8 mouse cellular contexts compared by ENCODE assay signal in the genomic region with DNA sequence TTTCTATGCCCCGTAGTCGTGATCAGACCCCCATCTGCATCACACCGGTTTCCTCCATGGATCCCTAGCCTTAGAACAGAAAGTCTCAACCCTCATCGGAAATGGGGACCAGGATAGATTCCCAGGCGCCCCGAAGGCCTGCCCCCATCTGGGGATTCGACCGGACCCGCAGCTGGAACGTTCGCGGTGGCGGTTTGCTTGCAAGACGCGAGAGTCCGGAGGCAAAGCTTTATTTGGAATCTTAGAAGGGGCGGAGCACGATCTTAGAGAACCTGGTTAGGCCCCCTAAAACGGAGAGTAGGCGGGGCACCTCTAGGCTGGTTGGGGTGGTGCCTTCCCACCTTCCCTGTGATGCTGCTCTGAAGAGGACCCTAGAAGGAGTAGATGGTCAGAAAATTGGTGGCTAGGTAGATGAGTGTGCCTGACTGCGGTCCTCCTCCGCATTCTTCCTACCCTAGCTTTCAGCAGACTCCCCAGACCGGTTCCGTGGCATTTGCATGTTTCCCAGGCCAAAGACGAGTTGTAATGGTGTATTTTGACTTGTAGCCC. TPM values are rescaled to one million over a fixed set of nuclear protein-coding genes. Genes with fewer than 3 reads are reported as not detected.
DNase-seq lines count a peak whose midpoint lies in the region; ATAC-seq and TF ChIP-seq lines count a peak whose summit lies in the region.

No protein-coding gene starts in this region.

- H3K4me2 ChIP-seq in hindbrain, embryonic 11.5 days (replicated peaks; ENCODE audit: low read depth, low read length) = peak overlapping the region; percentile 78
- H3K4me2 ChIP-seq in limb, embryonic 14.5 days (replicated peaks; ENCODE audit: low read depth, low read length, severe bottlenecking) = peak overlapping the region; percentile 93
- peak overlapping the region; percentile 80 for H3K4me2 ChIP-seq in midbrain, embryonic 12.5 days (replicated peaks)

- no peaks in the 10 kb centered on the region for H3K27me3 ChIP-seq in hindbrain, embryonic 11.5 days (ENCODE audit: control insufficient read depth, insufficient read depth, low read length)
- no peaks in the 10 kb centered on the region for H3K27me3 ChIP-seq in limb, embryonic 14.5 days (ENCODE audit: control insufficient read depth, insufficient read depth, low read length)
- peaks cover 15% of the 10 kb centered on the region for H3K27me3 ChIP-seq in midbrain, embryonic 12.5 days

- 4% methylated on average over 25 of the region's 25 CpGs for WGBS in hindbrain, embryonic 11.5 days
- WGBS in limb, embryonic 14.5 days = 2% methylated on average over 25 of the region's 25 CpGs
- 3% methylated on average over 25 of the region's 25 CpGs for WGBS in midbrain, embryonic 12.5 days

- in situ Hi-C loops in ES-E14 (cut with MboI; ENCODE audit: low sequenced_read_pairs in 2 of 2, unreplicated experiment in 2 of 2) = no loop called here

- H3K27ac ChIP-seq in ES-E14 (ENCODE audit: insufficient read depth, low read depth, low read length, poor library complexity, severe bottlenecking) = no peak overlapping the region
- no peak overlapping the region for H3K27ac ChIP-seq in embryonic fibroblast, embryonic 13.5 days (ENCODE audit: insufficient read depth, low read length)
- no peak overlapping the region for H3K27ac ChIP-seq in hindbrain, embryonic 11.5 days (ENCODE audit: low read depth, low read length)
- H3K27ac ChIP-seq in limb, embryonic 14.5 days (replicated peaks; ENCODE audit: low read depth, low read length) = no peak overlapping the region
- no peak overlapping the region for H3K27ac ChIP-seq in midbrain, embryonic 12.5 days (replicated peaks)

- no peak for TF ChIP-seq CTCF in embryonic fibroblast, embryonic 13.5 days (IDR thresholded peaks at IDR 0.05; ENCODE audit: borderline replicate concordance, insufficient read depth, low read length)

- no peak for DNase-seq in ES-E14 (ENCODE audit: low read depth, low spot score)
- DNase-seq in adrenal gland, postnatal 25 days = peak; percentile 68
- peak; percentile 43 for DNase-seq in hindbrain, embryonic 11.5 days (ENCODE audit: low spot score)
- DNase-seq in limb, embryonic 14.5 days (ENCODE audit: low spot score) = peak; percentile 40
- no peak for DNase-seq in yolk sac, embryonic 10.5 days (ENCODE audit: low spot score)
- no peak for DNase-seq in gastrocnemius, postnatal 14 days

- no peaks in the 10 kb centered on the region for H3K9me3 ChIP-seq in ES-E14 (ENCODE audit: control insufficient read depth, insufficient read depth, low read depth, low read length)
- no peaks in the 10 kb centered on the region for H3K9me3 ChIP-seq in hindbrain, embryonic 11.5 days (ENCODE audit: control insufficient read depth, low read length)
- no peaks in the 10 kb centered on the region for H3K9me3 ChIP-seq in limb, embryonic 14.5 days (ENCODE audit: control insufficient read depth, low read length)
- no peaks in the 10 kb centered on the region for H3K9me3 ChIP-seq in midbrain, embryonic 12.5 days

- intact Hi-C loops in gastrocnemius, postnatal 14 days (cut with DNase I; ENCODE audit: low total_unique reads) = no loop called here

- H3K4me3 ChIP-seq in ES-E14 (ENCODE audit: insufficient read depth in 1 of 2, low read depth in 1 of 2, low read length in 2 of 2, poor library complexity in 1 of 2, severe bottlenecking in 1 of 2) = peak overlapping the region; percentile 57 to 91
- peak overlapping the region; percentile 71 for H3K4me3 ChIP-seq in embryonic fibroblast, embryonic 13.5 days (ENCODE audit: insufficient read depth, low read length)
- H3K4me3 ChIP-seq in hindbrain, embryonic 11.5 days (ENCODE audit: low read depth, low read length) = peak overlapping the region; percentile 54
- H3K4me3 ChIP-seq in limb, embryonic 14.5 days (replicated peaks; ENCODE audit: low read length) = peak overlapping the region; percentile 67
- peak overlapping the region; percentile 59 for H3K4me3 ChIP-seq in midbrain, embryonic 12.5 days

- peak; percentile 47 for TF ChIP-seq POLR2A in embryonic fibroblast, embryonic 13.5 days (IDR thresholded peaks at IDR 0.05; ENCODE audit: low read depth, low read length)
- no peak for TF ChIP-seq POLR2A in limb, embryonic 14.5 days (IDR thresholded peaks at IDR 0.05; ENCODE audit: borderline replicate concordance, extremely low read depth, insufficient read depth, insufficient read length)

- peak; percentile 39 for ATAC-seq in hindbrain, embryonic 11.5 days (ENCODE audit: low FRiP score)
- 0 out of 2 replicates have a peak, but pooled peaks have one; percentile 18 for ATAC-seq in limb, embryonic 14.5 days (ENCODE audit: low FRiP score, low read depth)
- ATAC-seq in midbrain, embryonic 12.5 days (ENCODE audit: low FRiP score, low read depth) = no peak

- H3K4me1 ChIP-seq in ES-E14 (ENCODE audit: control insufficient read depth in 2 of 2, insufficient read depth in 2 of 2, low read length in 2 of 2, poor library complexity in 1 of 2) = peaks cover 0 to 7% of the 10 kb centered on the region in 2 experiments; a peak in 1 of 4 replicates
- peaks cover 2% of the 10 kb centered on the region for H3K4me1 ChIP-seq in embryonic fibroblast, embryonic 13.5 days (ENCODE audit: control insufficient read depth, insufficient read depth, low read length)
- H3K4me1 ChIP-seq in hindbrain, embryonic 11.5 days (replicated peaks; ENCODE audit: control insufficient read depth, insufficient read depth, low read length) = no peaks in the 10 kb centered on the region; the same call in none of the 2 replicates
- H3K4me1 ChIP-seq in limb, embryonic 14.5 days (ENCODE audit: control insufficient read depth, insufficient read depth, low read length) = peaks cover 3% of the 10 kb centered on the region; the same call in 1 of the 2 replicates
- peaks cover 12% of the 10 kb centered on the region; the same call in 1 of the 2 replicates for H3K4me1 ChIP-seq in midbrain, embryonic 12.5 days

- 0 out of 2 replicates have a peak overlapping the region, but pooled peaks have one; percentile 37 for H3K9ac ChIP-seq in ES-E14 (ENCODE audit: insufficient read depth, low read depth, low read length, poor library complexity, severe bottlenecking)
- H3K9ac ChIP-seq in hindbrain, embryonic 11.5 days (ENCODE audit: low read depth, low read length) = peak overlapping the region; percentile 58
- peak overlapping the region; percentile 65 for H3K9ac ChIP-seq in limb, embryonic 14.5 days (ENCODE audit: low read depth, low read length, severe bottlenecking)
- peak overlapping the region; percentile 66; the same call in 1 of the 2 replicates for H3K9ac ChIP-seq in midbrain, embryonic 12.5 days (replicated peaks)

- no peaks in the 10 kb centered on the region for H3K36me3 ChIP-seq in ES-E14 (ENCODE audit: control insufficient read depth, insufficient read depth, low read length, poor library complexity, severe bottlenecking)
- no peaks in the 10 kb centered on the region for H3K36me3 ChIP-seq in hindbrain, embryonic 11.5 days (ENCODE audit: control insufficient read depth, insufficient read depth, low read length)
- peaks cover 5% of the 10 kb centered on the region; the same call in 1 of the 2 replicates for H3K36me3 ChIP-seq in limb, embryonic 14.5 days (ENCODE audit: control insufficient read depth, insufficient read depth, low read length)
- no peaks in the 10 kb centered on the region for H3K36me3 ChIP-seq in midbrain, embryonic 12.5 days

TF ChIP-seq in ES-E14, 5 proteins besides CTCF, POLR2A, EP300 and RAD21:
- TF ChIP-seq CHD2 (IDR thresholded peaks at IDR 0.05; ENCODE audit: low read depth, low read length) (no peak), ZC3H11A (IDR thresholded peaks at IDR 0.05; ENCODE audit: borderline replicate concordance, low read depth, low read length) (no peak), HCFC1 (IDR thresholded peaks at IDR 0.05; ENCODE audit: borderline replicate concordance, insufficient read depth, low read length) (no peak)

RNA-seq across cellular contexts. Expression of a gene that starts 0.9 kb away (rescaled TPM):
- 7.2 and 9.6 TPM in 2 replicates for total RNA-seq in ES-E14 (2012; rRNA removed)
- 80.3 and 83.9 TPM in 2 replicates for total RNA-seq in adrenal gland, postnatal 25 days (2021)
- polyA plus RNA-seq in embryonic fibroblast, embryonic 13.5 days (2011; ENCODE audit: insufficient read length, low read depth, missing spikeins) = 19.9 and 24.3 TPM in 2 replicates
- 19.1 and 22.2 TPM in 2 replicates for polyA plus RNA-seq in hindbrain, embryonic 11.5 days (2014; fragmentation: Nextera tagmentation; extraction: Ambion mirVana)
- 11.7 and 14.2 TPM in 2 replicates for polyA plus RNA-seq in limb, embryonic 14.5 days (2012; rRNA removed)
- 22.0 and 28.9 TPM in 2 replicates for polyA plus RNA-seq in limb, embryonic 14.5 days (2014; fragmentation: Nextera tagmentation; extraction: Ambion mirVana)
- 19.3 and 25.4 TPM in 2 replicates for polyA plus RNA-seq in midbrain, embryonic 12.5 days (2016; fragmentation: Nextera tagmentation; extraction: Ambion mirVana)
- 1 to 10 TPM; 8.1 to 8.2 TPM for total RNA-seq in gastrocnemius, postnatal 14 days (2021)

RNA-seq across cellular contexts. Expression of a gene that starts 8.0 kb away (rescaled TPM):
- total RNA-seq in ES-E14 (2012; rRNA removed) = 0.05 TPM in 1 of 2 replicates, not detected in the other
- total RNA-seq in adrenal gland, postnatal 25 days (2021) = not detected in 2 replicates
- polyA plus RNA-seq in embryonic fibroblast, embryonic 13.5 days (2011; ENCODE audit: insufficient read length, low read depth, missing spikeins) = not detected in 2 replicates
- polyA plus RNA-seq in hindbrain, embryonic 11.5 days (2014; fragmentation: Nextera tagmentation; extraction: Ambion mirVana) = 0.34 TPM in 1 of 2 replicates, not detected in the other
- polyA plus RNA-seq in limb, embryonic 14.5 days (2012; rRNA removed) = not detected in 2 replicates
- polyA plus RNA-seq in limb, embryonic 14.5 days (2014; fragmentation: Nextera tagmentation; extraction: Ambion mirVana) = 0.01 TPM in 1 of 2 replicates, not detected in the other
- polyA plus RNA-seq in midbrain, embryonic 12.5 days (2016; fragmentation: Nextera tagmentation; extraction: Ambion mirVana) = 0.08 TPM in 1 of 2 replicates, not detected in the other
- not detected for total RNA-seq in gastrocnemius, postnatal 14 days (2021)

RNA-seq across cellular contexts. Expression of a gene that starts 42.0 kb away (rescaled TPM):
- total RNA-seq in ES-E14 (2012; rRNA removed) = 0.11 TPM in 1 of 2 replicates, not detected in the other
- total RNA-seq in adrenal gland, postnatal 25 days (2021) = 0.36 TPM in 1 of 2 replicates, not detected in the other
- polyA plus RNA-seq in embryonic fibroblast, embryonic 13.5 days (2011; ENCODE audit: insufficient read length, low read depth, missing spikeins) = not detected in 2 replicates
- polyA plus RNA-seq in hindbrain, embryonic 11.5 days (2014; fragmentation: Nextera tagmentation; extraction: Ambion mirVana) = not detected in 2 replicates
- polyA plus RNA-seq in limb, embryonic 14.5 days (2012; rRNA removed) = 1.0 and 1.7 TPM in 2 replicates
- polyA plus RNA-seq in limb, embryonic 14.5 days (2014; fragmentation: Nextera tagmentation; extraction: Ambion mirVana) = 0.08 and 0.66 TPM in 2 replicates
- not detected in 2 replicates for polyA plus RNA-seq in midbrain, embryonic 12.5 days (2016; fragmentation: Nextera tagmentation; extraction: Ambion mirVana)
- total RNA-seq in gastrocnemius, postnatal 14 days (2021) = under 1 TPM; 0.51 to 0.84 TPM

Comparison
In these comparisons a context has a peak if more than half of its experiments do, and no peak if none do; other contexts are left out.
1. DNase-seq: peak in adrenal gland, postnatal 25 days (single experiment), hindbrain, embryonic 11.5 days (single experiment) and limb, embryonic 14.5 days (single experiment); none in ES-E14 (single experiment), yolk sac, embryonic 10.5 days (single experiment) and gastrocnemius, postnatal 14 days (single experiment).
2. Peak in every context shown above with its lines, with median percentiles within 50 percentile points of each other: H3K4me3 ChIP-seq, H3K9ac ChIP-seq and H3K4me2 ChIP-seq.